8 mouse cellular contexts compared by ENCODE assay signal in the genomic region with DNA sequence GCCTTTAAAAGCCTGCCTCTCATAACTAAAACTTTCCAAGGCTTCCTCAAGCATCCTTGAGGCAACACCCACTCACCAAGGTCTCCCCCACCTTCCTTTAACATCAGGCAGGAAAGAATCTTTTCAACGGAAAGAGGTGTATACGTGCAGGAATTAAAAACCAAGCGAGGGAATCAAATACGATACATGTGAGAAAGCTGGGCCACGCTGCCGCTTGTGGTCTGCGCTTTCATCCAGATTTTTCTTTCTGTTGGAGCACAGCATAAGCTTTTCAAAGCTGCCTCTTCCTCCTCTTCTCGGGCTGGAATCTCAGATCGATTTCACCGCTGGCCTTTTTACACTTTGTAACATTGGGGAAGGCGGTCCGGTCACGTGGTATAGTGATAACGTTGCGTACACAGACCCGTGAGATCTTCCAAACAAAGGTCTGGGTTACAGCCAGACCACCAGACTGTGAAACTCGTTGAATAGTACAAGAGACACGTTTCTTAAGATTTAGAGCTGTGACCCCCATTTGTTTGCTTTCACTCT.
DNase-seq lines count a peak whose midpoint lies in the region; ATAC-seq lines count a peak whose summit lies in the region.

No protein-coding gene starts in this region.

- no peak overlapping the region; the same call in 1 of the 2 replicates for H3K9ac ChIP-seq in forebrain, embryonic 14.5 days (ENCODE audit: low read length)
- H3K9ac ChIP-seq in kidney, embryonic 16.5 days (replicated peaks; ENCODE audit: low read length) = peak overlapping the region; percentile 64

- H3K4me1 ChIP-seq in forebrain, embryonic 14.5 days (ENCODE audit: control insufficient read depth, insufficient read depth, low read length) = no peaks in the 10 kb centered on the region
- H3K4me1 ChIP-seq in kidney, embryonic 16.5 days (ENCODE audit: insufficient read depth, low read length) = peaks cover 6% of the 10 kb centered on the region; the same call in 1 of the 2 replicates

- ATAC-seq in forebrain, embryonic 14.5 days = no peak
- ATAC-seq in kidney, embryonic 16.5 days (ENCODE audit: low FRiP score, low TSS enrichment) = peak; percentile 61; the same call in 1 of the 2 replicates

- H3K4me3 ChIP-seq in forebrain, embryonic 14.5 days (ENCODE audit: low read depth, low read length) = peak overlapping the region; percentile 19; the same call in 1 of the 2 replicates
- peak overlapping the region; percentile 41 for H3K4me3 ChIP-seq in kidney, embryonic 16.5 days (ENCODE audit: low read length)

- no peaks in the 10 kb centered on the region for H3K36me3 ChIP-seq in forebrain, embryonic 14.5 days (ENCODE audit: control insufficient read depth, insufficient read depth, low read length)
- no peaks in the 10 kb centered on the region for H3K36me3 ChIP-seq in kidney, embryonic 16.5 days (ENCODE audit: insufficient read depth, low read length)

- 37% methylated on average over 18 of the region's 18 CpGs for WGBS in forebrain, embryonic 14.5 days
- WGBS in kidney, embryonic 16.5 days = 17% methylated on average over 18 of the region's 18 CpGs

- DNase-seq in thymus, postnatal 14 days = peak; percentile 7
- DNase-seq in thymus, adult 18-20 months = no peak
- peak; percentile 12 for DNase-seq in forebrain, embryonic 14.5 days (ENCODE audit: low spot score)
- peak; percentile 42 for DNase-seq in lung, postnatal 36 days
- DNase-seq in ovary, postnatal 36 days (ENCODE audit: low spot score) = no peak
- DNase-seq in layer of hippocampus, adult 18-20 months (ENCODE audit: low spot score in 2 of 2) = no peak
- no peak for DNase-seq in frontal cortex, postnatal 25 days (ENCODE audit: low spot score in 2 of 2)

- peak overlapping the region; percentile 43 for H3K4me2 ChIP-seq in forebrain, embryonic 14.5 days (ENCODE audit: low read length)
- peak overlapping the region; percentile 64 for H3K4me2 ChIP-seq in kidney, embryonic 16.5 days (replicated peaks; ENCODE audit: low read depth, low read length)

- no peak overlapping the region for H3K27ac ChIP-seq in forebrain, embryonic 14.5 days (ENCODE audit: low read depth, low read length)
- H3K27ac ChIP-seq in kidney, embryonic 16.5 days (ENCODE audit: low read length) = peak overlapping the region; percentile 68

- no peaks in the 10 kb centered on the region for H3K9me3 ChIP-seq in forebrain, embryonic 14.5 days (replicated peaks; ENCODE audit: control insufficient read depth, low read length)
- H3K9me3 ChIP-seq in kidney, embryonic 16.5 days (ENCODE audit: low read length) = peaks cover 4% of the 10 kb centered on the region; the same call in 1 of the 2 replicates

- H3K27me3 ChIP-seq in forebrain, embryonic 14.5 days (replicated peaks; ENCODE audit: control insufficient read depth, insufficient read depth, low read length) = no peaks in the 10 kb centered on the region
- H3K27me3 ChIP-seq in kidney, embryonic 16.5 days (ENCODE audit: insufficient read depth, low read length) = no peaks in the 10 kb centered on the region

Comparison
In these comparisons a context has a peak if more than half of its experiments do, and no peak if none do; other contexts are left out.
1. DNase-seq: peak in thymus, postnatal 14 days (single experiment), forebrain, embryonic 14.5 days (single experiment) and lung, postnatal 36 days (single experiment); none in thymus, adult 18-20 months (0 of 2), ovary, postnatal 36 days (single experiment), layer of hippocampus, adult 18-20 months (0 of 2) and frontal cortex, postnatal 25 days (0 of 2).